Mouse (Mus musculus) hindbrain, embryonic 12.5 days (tissue): ENCODE measurements around the gene Figla. TPM values are rescaled to one million over a fixed set of nuclear protein-coding genes. Genes with fewer than 3 reads are reported as not detected.

ENCODE experiments used
- ATAC-seq: fragments of 200-750 bp; cut with Nextera tagmentation; 2 replicates; pipeline ENCODE4 v1.8.0; 2017; ENCODE audit warnings: moderate TSS enrichment; ENCODE audit not compliant: low FRiP score
- H3K27ac ChIP-seq: fragments of 300-500 bp; sonication (generic); 2 replicates; pipeline ENCODE4 v1.5.1; 2016; ENCODE audit warnings: mild to moderate bottlenecking
- H3K27me3 ChIP-seq: fragments of 300-500 bp; sonication (generic); 2 replicates; pipeline ENCODE4 v1.6.1; 2016; ENCODE audit warnings: mild to moderate bottlenecking
- H3K36me3 ChIP-seq: fragments of 300-500 bp; sonication (generic); 2 replicates; pipeline ENCODE4 v1.6.1; 2016; ENCODE audit warnings: mild to moderate bottlenecking
- H3K4me1 ChIP-seq: fragments of 300-500 bp; sonication (generic); 2 replicates; pipeline ENCODE4 v1.6.1; 2016
- H3K4me2 ChIP-seq: fragments of 300-500 bp; sonication (generic); replicated peaks from 2 replicates; pipeline ENCODE4 v1.6.1; 2016; ENCODE audit warnings: mild to moderate bottlenecking
- H3K4me3 ChIP-seq: fragments of 300-500 bp; sonication (generic); 2 replicates; pipeline ENCODE4 v1.5.1; 2016; ENCODE audit warnings: mild to moderate bottlenecking
- H3K9ac ChIP-seq: fragments of 300-500 bp; sonication (generic); 2 replicates; pipeline ENCODE4 v1.6.1; 2016; ENCODE audit warnings: mild to moderate bottlenecking, moderate library complexity
- H3K9me3 ChIP-seq: fragments of 300-500 bp; sonication (generic); replicated peaks from 2 replicates; pipeline ENCODE4 v1.6.1; 2016; ENCODE audit warnings: mild to moderate bottlenecking
- WGBS: fragments of 180-500 bp; shearing (Covaris S2); methylation state at CpG from one replicate; pipeline ENCODE4 v1.1.7; 2016; 5-methylcytosine and 5-hydroxymethylcytosine counted together
- polyA plus RNA-seq: library from polyadenylated mRNA; unstranded; fragments of >200 nt; fragmentation: Nextera tagmentation; extraction: Ambion mirVana; gene quantifications from 2 replicates; pipeline ENCODE4 v1.2.1, GENCODE M21; 2016

The Figla gene
- polyA plus RNA-seq, 1 experiment from 2014 or later = not detected

DNA sequence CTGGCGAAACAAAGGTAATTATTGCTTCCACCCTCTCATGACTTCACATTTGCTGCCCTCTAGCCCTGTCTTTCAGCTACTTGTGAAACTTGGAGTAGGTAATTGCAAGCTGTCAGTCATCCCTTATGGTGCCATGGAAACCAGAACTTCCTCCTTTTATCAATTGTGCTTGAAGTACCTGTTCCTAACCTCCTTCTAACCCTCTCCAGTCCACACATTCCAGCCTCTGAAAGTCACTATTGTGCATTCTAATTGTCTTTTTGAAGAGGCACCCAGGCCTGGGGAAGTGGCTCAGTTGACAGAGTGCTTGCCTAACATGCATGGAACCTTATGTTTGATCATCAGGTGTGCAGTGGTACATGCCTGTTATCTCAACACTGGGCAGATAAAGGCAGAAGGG is 17.7 kb downstream of the Figla start:
- Histone ChIP-seq H3K9me3 (no peaks in the 10 kb centered on the region), H3K4me1 (peaks cover 39% of the 10 kb centered on the region), H3K27ac (no peak overlapping the region), H3K4me3 (no peak overlapping the region), H3K36me3 (no peaks in the 10 kb centered on the region), H3K27me3 (no peaks in the 10 kb centered on the region), H3K4me2 (no peak overlapping the region), H3K9ac (no peak overlapping the region)
- no peak for ATAC-seq
- 93% methylated on average over 1 of the region's 1 CpGs for WGBS

DNA sequence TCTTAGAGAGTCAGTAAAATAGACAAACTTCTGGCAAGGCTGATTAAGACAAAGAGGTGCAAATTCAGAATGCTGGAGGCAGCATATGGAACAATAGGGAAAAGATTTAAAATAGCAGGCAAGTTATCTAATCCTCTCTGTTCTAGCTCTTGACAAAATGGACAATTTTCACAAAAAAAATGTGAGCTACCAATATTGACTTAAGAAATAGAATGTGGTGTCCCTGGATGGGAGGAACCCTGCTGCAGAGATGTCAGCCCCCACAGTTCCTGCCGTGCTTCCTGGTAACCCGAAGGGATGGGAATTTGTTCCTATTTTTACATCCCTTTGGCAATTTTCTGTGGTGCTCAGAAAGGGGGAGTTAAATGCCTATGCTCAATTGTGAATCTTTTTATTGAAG is 22.9 kb downstream of the Figla start:
- ATAC-seq = no peak
- 0 out of 2 replicates have a peak, but pooled peaks cover 5% of the 10 kb centered on the region for H3K4me1 ChIP-seq
- H3K9me3 ChIP-seq = no peaks in the 10 kb centered on the region
- H3K9ac ChIP-seq = no peak overlapping the region
- no peak overlapping the region for H3K4me3 ChIP-seq
- H3K4me2 ChIP-seq = no peak overlapping the region
- H3K27ac ChIP-seq = no peak overlapping the region
- H3K36me3 ChIP-seq = no peaks in the 10 kb centered on the region
- WGBS = 71% methylated on average over 2 of the region's 2 CpGs
- no peaks in the 10 kb centered on the region for H3K27me3 ChIP-seq

DNA sequence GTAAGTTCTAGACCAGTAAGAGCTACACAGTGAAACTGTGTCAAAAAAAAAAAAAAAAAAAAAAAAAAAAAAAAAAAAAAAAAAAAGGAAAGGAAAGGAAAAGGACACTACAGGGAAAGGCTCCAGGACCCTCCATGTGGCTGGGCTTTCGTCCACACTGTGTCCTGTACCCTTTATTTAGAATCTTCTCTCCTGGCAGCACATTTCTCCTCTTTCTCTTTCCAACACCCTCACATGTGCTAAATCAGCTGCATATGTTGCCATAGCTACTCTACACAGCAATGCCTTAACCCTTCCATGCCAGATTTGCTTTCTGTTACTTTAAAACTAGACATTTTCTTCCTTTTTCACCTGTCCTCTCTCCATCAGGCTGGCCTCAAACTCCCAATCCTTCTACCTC is 24.2 kb downstream of the Figla start:
- Histone ChIP-seq H3K9ac (no peak overlapping the region), H3K27me3 (no peaks in the 10 kb centered on the region), H3K4me2 (no peak overlapping the region), H3K4me3 (no peak overlapping the region), H3K9me3 (no peaks in the 10 kb centered on the region), H3K36me3 (no peaks in the 10 kb centered on the region), H3K4me1 (peaks cover 7% of the 10 kb centered on the region; the same call in 1 of the 2 replicates), H3K27ac (no peak overlapping the region)
- no peak for ATAC-seq
- 50% methylated on average over 1 of the region's 1 CpGs for WGBS

DNA sequence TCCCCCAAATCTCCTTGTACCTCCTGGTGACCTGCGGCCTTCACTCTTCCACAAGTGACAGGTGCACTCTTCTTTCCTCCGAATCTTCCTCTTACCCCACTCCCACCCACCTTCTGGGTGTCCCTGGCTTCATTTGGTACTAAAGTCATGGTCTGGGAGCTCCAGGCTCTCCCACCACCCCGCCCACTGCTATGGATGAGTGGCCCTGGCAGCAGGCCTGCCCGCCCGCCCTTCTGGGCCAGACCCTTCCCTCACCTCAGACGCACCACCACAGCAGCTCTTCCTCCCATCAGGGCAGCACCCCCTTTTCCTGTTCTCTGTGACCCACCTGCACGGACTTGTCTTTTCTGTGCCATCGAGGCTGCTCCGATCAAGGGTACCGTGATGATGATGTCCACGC is 31.5 kb downstream of the Figla start:
- no peak for ATAC-seq
- Histone ChIP-seq H3K36me3 (no peaks in the 10 kb centered on the region), H3K9ac (no peak overlapping the region), H3K4me1 (peaks cover 48% of the 10 kb centered on the region), H3K4me2 (no peak overlapping the region), H3K4me3 (no peak overlapping the region), H3K27me3 (no peaks in the 10 kb centered on the region), H3K27ac (no peak overlapping the region), H3K9me3 (no peaks in the 10 kb centered on the region)
- 82% methylated on average over 11 of the region's 11 CpGs for WGBS

DNA sequence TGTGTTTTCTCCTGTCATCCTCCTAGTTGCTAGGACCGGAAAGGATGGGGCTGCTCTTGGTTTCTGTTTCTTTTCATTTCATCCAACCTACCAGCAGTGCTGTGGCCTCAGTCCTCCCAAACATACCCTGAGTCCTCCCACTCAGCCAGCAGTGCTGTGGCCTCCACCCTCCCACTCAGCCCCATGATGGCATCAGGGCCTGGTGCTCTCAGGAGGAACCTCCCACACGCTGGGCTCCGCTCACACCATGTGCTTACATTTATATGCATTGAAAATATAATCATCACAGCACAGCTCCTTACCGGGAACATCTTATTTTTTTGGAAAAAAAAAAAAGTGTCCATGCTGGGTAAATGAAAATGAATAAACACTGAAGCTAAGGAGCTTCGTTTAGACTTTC is 32.5 kb downstream of the Figla start:
- WGBS = 79% methylated on average over 5 of the region's 5 CpGs
- peaks cover 58% of the 10 kb centered on the region for H3K4me1 ChIP-seq

DNA sequence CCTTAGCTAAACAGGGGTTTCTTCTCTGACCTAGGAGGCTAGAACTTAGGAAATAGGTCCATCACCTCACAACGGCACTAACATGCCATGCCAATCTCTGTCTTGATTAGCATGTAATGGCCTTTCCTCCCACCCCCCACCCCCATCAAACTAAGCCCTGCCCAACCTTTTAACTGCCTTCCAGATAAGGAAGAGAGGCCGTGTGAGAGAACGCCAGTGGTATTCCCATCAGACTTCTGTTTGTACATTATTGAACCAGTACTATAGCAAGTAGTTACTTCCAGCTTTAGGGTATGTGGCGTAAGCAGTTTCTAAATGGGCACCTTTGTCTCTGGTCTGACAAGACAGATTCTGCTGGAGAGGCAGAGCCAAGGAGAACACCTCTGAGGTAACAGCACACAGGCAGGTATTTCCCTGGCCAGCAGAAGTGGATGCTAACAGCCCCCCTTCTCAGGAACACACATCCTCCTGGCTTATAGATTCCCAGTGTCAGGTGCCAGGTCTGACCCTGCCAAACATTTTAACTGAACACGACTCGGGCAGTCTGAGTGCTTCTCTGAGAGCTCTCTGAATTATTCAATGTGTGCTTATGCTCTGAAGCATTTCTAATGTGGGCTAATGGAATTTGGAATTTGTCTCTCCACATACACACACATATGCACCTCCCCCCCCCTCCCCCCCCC is 34.8 kb downstream of the Figla start:
- Histone ChIP-seq H3K9ac (0 out of 2 replicates have a peak overlapping the region, but pooled peaks have one; percentile 23), H3K4me3 (no peak overlapping the region), H3K27me3 (no peaks in the 10 kb centered on the region), H3K4me1 (peaks cover 60% of the 10 kb centered on the region), H3K9me3 (no peaks in the 10 kb centered on the region), H3K27ac (peak overlapping the region; percentile 98), H3K36me3 (no peaks in the 10 kb centered on the region), H3K4me2 (no peak overlapping the region)
- no peak for ATAC-seq
- WGBS = 54% methylated on average over 6 of the region's 6 CpGs

More for the DNA sequence above, 32.5 kb downstream of the Figla start:
- H3K27ac ChIP-seq = no peak overlapping the region
- no peak overlapping the region for H3K9ac ChIP-seq
- no peaks in the 10 kb centered on the region for H3K36me3 ChIP-seq
- no peak overlapping the region for H3K4me2 ChIP-seq
- H3K4me3 ChIP-seq = no peak overlapping the region
- ATAC-seq = no peak
- H3K27me3 ChIP-seq = no peaks in the 10 kb centered on the region
- H3K9me3 ChIP-seq = no peaks in the 10 kb centered on the region

DNA sequence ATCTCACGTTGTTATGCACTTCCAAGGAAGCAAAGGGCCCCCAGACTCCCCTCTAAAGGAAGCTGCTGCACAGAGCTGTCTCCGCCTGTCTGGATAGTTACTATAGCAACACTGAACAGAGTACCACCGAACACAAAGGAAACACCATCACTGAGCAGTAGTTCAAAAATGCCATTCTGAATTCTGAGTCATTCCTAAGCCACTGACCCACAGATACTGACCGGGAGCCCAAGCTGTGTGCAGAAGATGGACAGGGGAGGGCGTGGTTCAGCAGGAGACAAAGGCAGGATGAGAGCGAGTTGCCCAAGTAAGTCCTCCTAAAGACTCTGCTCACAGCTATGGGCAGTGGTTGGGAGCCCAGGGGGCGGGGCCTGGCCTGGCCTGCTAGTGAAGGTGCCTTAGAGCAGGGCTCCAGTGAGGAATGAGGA is 36.1 kb downstream of the Figla start:
- Histone ChIP-seq H3K4me3 (no peak overlapping the region), H3K9ac (peak overlapping the region; percentile 42), H3K4me2 (peak overlapping the region; percentile 36), H3K9me3 (no peaks in the 10 kb centered on the region), H3K4me1 (peaks cover 60% of the 10 kb centered on the region), H3K27ac (peak overlapping the region; percentile 98), H3K36me3 (no peaks in the 10 kb centered on the region), H3K27me3 (no peaks in the 10 kb centered on the region)
- peak; percentile 74 for ATAC-seq
- 17% methylated on average over 7 of the region's 7 CpGs for WGBS

DNA sequence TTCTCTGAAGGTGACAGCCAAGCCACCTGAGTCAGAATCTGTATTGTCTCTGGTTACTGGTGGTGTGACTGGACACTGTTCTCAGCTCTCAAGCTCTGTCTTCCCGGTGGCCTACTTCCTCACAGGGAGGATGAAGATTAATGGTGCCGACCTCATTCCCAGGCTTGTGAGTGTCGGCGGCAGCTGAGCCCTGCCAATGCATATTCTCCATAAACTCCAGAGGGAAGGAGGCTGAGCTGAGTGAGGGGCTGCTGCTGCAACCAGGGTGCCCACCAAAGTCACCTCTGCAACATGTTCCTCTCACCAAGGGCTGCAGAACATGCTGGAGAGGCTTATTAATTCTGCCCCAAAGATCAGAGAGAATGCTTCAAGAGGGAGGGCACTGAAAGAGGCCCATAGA is 36.6 kb downstream of the Figla start:
- no peaks in the 10 kb centered on the region for H3K9me3 ChIP-seq
- H3K4me1 ChIP-seq = peaks cover 59% of the 10 kb centered on the region
- no peaks in the 10 kb centered on the region for H3K27me3 ChIP-seq
- 36% methylated on average over 4 of the region's 4 CpGs for WGBS
- H3K27ac ChIP-seq = peak overlapping the region; percentile 98
- H3K36me3 ChIP-seq = no peaks in the 10 kb centered on the region
- H3K9ac ChIP-seq = peak overlapping the region; percentile 42; the same call in 1 of the 2 replicates
- H3K4me3 ChIP-seq = no peak overlapping the region
- peak overlapping the region; percentile 36 for H3K4me2 ChIP-seq
- ATAC-seq = peak; percentile 43

DNA sequence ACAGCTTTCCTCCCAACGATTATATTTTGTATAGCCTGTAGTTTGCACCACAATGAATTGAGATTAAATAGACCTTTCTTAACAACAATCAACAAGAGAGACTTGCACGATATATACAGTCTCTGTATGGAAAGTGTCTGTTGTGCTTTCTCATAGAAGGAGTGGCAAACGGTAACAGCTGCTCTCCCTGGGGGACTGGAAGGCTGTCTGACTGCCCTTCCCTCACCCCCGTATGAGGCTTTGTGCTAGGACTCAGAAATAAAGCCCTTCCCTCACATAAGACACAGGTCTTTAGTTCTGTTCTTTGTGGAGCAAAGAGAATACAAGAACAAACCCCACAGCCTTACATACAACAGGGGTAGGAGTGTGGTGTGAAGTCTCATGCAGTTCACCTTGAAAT is 37.1 kb downstream of the Figla start:
- Histone ChIP-seq H3K9ac (0 out of 2 replicates have a peak overlapping the region, but pooled peaks have one; percentile 42), H3K27ac (peak overlapping the region; percentile 98), H3K4me1 (peaks cover 61% of the 10 kb centered on the region), H3K4me2 (peak overlapping the region; percentile 36), H3K4me3 (no peak overlapping the region), H3K9me3 (no peaks in the 10 kb centered on the region), H3K27me3 (no peaks in the 10 kb centered on the region), H3K36me3 (no peaks in the 10 kb centered on the region)
- 23% methylated on average over 4 of the region's 4 CpGs for WGBS
- ATAC-seq = peak; percentile 64

DNA sequence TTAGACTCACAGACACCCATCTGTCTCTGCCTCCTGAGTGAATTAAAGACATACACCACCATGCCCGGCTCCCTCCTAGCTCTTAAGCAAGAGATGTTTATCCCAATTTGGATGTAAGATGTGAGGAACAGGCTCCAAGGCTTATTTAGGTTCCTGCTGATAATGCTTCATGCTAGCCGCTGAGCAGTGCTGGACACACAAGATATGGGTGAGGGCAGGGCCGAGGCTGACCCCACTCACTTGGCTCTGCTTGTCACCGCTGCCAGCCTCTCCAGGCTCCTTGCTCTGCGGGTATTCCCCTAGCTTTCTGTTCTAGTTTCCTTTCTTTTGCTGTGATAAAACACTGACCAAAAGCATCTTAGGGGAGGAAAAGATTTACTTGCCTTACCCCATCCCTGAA is 37.6 kb downstream of the Figla start:
- WGBS = 58% methylated on average over 5 of the region's 5 CpGs
- Histone ChIP-seq H3K36me3 (no peaks in the 10 kb centered on the region), H3K9me3 (no peaks in the 10 kb centered on the region), H3K4me2 (no peak overlapping the region; the same call in 1 of the 2 replicates), H3K9ac (peak overlapping the region; percentile 5; the same call in 1 of the 2 replicates), H3K27me3 (no peaks in the 10 kb centered on the region), H3K4me1 (peaks cover 63% of the 10 kb centered on the region), H3K27ac (peak overlapping the region; percentile 98), H3K4me3 (no peak overlapping the region)
- no peak for ATAC-seq

DNA sequence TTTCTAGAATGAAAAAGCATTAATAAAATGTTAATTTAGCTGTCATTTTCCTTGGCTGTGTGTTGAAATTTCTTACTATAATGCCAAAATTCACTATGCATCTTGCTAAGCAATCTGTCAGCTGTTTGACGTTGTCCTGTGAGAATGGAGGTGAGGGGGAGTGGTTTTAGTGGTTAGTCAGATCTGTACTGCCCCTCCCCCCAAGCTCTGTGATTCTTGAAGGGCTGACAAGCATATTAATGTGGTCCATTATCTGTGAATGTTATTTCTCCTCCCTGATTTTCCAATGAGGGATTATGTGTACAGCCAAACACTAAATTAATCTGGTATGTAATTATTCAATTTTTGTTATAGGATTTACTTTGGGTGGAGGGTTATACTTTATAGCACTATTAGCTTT is 42.5 kb downstream of the Figla start:
- Histone ChIP-seq H3K27ac (peak overlapping the region; percentile 95), H3K4me1 (peaks cover 68% of the 10 kb centered on the region), H3K9ac (no peak overlapping the region), H3K4me3 (no peak overlapping the region), H3K27me3 (no peaks in the 10 kb centered on the region), H3K36me3 (no peaks in the 10 kb centered on the region), H3K4me2 (peak overlapping the region; percentile 45; the same call in 1 of the 2 replicates), H3K9me3 (no peaks in the 10 kb centered on the region)
- peak; percentile 48; the same call in 1 of the 2 replicates for ATAC-seq
- WGBS = 3% methylated on average over 1 of the region's 1 CpGs

DNA sequence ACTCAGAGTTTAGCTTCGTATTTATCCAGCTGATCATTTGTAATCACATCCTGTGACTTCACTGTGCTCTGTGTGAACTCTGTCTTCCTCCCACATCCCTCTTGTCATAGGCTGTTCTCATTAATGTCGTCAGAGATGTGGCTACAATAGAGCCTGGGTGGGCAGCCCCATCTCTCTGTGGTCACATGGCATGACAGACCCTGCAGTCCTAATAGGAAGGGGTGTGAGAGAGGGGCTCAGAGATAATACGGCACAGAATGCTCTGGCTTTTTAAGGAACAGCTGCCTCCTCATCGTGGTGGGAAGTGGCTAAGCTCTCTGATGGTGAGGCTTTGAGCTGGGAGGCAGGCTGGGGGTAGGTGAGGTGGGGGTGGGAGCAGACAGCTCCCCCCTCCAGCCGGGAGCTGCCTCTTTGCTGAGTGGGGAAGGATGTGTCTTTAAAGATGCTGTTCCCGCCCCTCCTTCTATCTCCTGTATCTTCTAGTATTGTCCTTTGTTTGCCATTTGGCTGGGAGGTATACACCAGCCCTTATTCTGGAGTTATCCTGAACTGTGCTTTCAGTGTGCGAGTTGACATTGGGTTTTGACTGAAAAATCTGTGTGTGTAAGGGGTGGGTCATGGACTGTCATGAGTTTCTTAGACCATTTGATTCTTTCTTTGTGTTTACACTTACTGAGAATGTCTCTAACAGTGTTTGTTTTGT is 43.3 kb downstream of the Figla start:
- H3K9ac ChIP-seq = peak overlapping the region; percentile 43; the same call in 1 of the 2 replicates
- peak overlapping the region; percentile 25 for H3K4me3 ChIP-seq
- H3K4me1 ChIP-seq = peaks cover 69% of the 10 kb centered on the region
- H3K4me2 ChIP-seq = peak overlapping the region; percentile 45
- peak overlapping the region; percentile 95 for H3K27ac ChIP-seq
- 24% methylated on average over 7 of the region's 7 CpGs for WGBS
- no peaks in the 10 kb centered on the region for H3K9me3 ChIP-seq
- no peaks in the 10 kb centered on the region for H3K27me3 ChIP-seq
- H3K36me3 ChIP-seq = no peaks in the 10 kb centered on the region
- peak; percentile 90 for ATAC-seq
